In the genomic region with DNA sequence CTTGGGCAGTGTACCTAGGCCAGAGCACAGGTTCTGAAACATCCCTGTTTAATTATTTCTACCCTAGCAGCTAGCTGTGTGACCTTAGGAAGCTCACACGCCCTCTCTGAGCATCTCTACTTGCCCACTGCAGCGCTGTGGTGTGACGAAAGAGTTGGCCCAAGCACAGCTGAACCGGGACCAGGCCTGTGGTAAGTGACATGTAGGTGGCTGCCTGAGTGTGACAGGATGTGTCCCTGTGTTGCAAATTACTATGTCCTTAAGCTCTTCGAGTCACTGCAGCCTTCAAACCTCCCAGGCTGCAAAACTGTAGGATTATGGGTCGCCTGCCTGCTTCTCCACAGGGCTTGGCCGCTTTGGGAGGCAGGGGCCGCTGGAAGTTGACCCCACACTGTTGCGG, we compare ENCODE assay signal across 33 mouse cellular contexts. TPM values are rescaled to one million over a fixed set of nuclear protein-coding genes. Genes with fewer than 3 reads are reported as not detected.
"Had no signal": no experiment of that assay in that cellular context is flagged by ENCODE, and none has a peak within 500 bp of the region (broad histone marks: within the 10 kb centered on the region; RNA-seq: fewer than 3 reads in every experiment).

No protein-coding gene starts in this region.

- H3K4me1 ChIP-seq: liver, embryonic 13.5 days; midbrain, embryonic 10.5 days; midbrain, embryonic 13.5 days; neural tube, embryonic 12.5 days; neural tube, embryonic 15.5 days had no signal

- DNase-seq: kidney, adult 18-20 months; kidney, adult 9 months; kidney, postnatal 14 days; layer of hippocampus, adult 9-11 months; liver, embryonic 13.5 days; lung, adult 2 months; lung, postnatal 14 days; lung, postnatal 4 days; right cerebral cortex, adult 18-20 months; right cerebral cortex, postnatal 14 days; right cerebral cortex, postnatal 4 days; thymus, adult 18-20 months; thymus, postnatal 36 days had no signal

- ATAC-seq: intestine, embryonic 16.5 days; midbrain, embryonic 13.5 days had no signal

- H3K9me3 ChIP-seq: liver, embryonic 13.5 days; midbrain, embryonic 10.5 days; midbrain, embryonic 13.5 days; neural tube, embryonic 12.5 days; neural tube, embryonic 15.5 days had no signal

- H3K27me3 ChIP-seq: liver, embryonic 13.5 days; midbrain, embryonic 13.5 days; neural tube, embryonic 12.5 days; neural tube, embryonic 15.5 days had no signal

- H3K4me3 ChIP-seq: layer of hippocampus, adult 2 months; liver, embryonic 13.5 days; midbrain, embryonic 10.5 days; midbrain, embryonic 13.5 days; neural tube, embryonic 12.5 days; neural tube, embryonic 15.5 days had no signal

- H3K36me3 ChIP-seq: liver, embryonic 13.5 days; midbrain, embryonic 10.5 days; midbrain, embryonic 13.5 days; neural tube, embryonic 12.5 days; neural tube, embryonic 15.5 days had no signal

RNA-seq across cellular contexts. Expression of a gene that starts 9.1 kb away (rescaled TPM):
- polyA plus RNA-seq: limb, embryonic 11.5 days; liver, embryonic 13.5 days; lung, embryonic 16.5 days; midbrain, embryonic 10.5 days; midbrain, embryonic 13.5 days; neural tube, embryonic 12.5 days; neural tube, embryonic 15.5 days; stomach, embryonic 14.5 days; testis, adult 2 months had no signal

RNA-seq across cellular contexts. Expression of a gene that starts 16.2 kb away (rescaled TPM):
- total RNA-seq: layer of hippocampus, adult 2 months; layer of hippocampus, postnatal 25 days; left cerebral cortex, adult 18-20 months; left cerebral cortex, postnatal 25 days; liver, adult 2 months; megakaryocyte progenitor cell, adult 5-6 weeks had no signal
- polyA plus RNA-seq: intestine, embryonic 16.5 days; kidney, embryonic 16.5 days; large intestine, adult 2 months; limb, embryonic 11.5 days; limb, embryonic 14.5 days; liver, adult 2 months; liver, embryonic 13.5 days; liver, embryonic 16.5 days; lung, adult 2 months; lung, embryonic 16.5 days; midbrain, embryonic 10.5 days; midbrain, embryonic 13.5 days; neural tube, embryonic 12.5 days; neural tube, embryonic 15.5 days; stomach, embryonic 14.5 days; testis, adult 2 months; urinary bladder, adult 2 months had no signal

RNA-seq across cellular contexts. Expression of a gene that starts 26.6 kb away (rescaled TPM):
- total RNA-seq: layer of hippocampus, adult 2 months; layer of hippocampus, postnatal 25 days; liver, adult 2 months; megakaryocyte progenitor cell, adult 5-6 weeks had no signal
- polyA plus RNA-seq: liver, adult 2 months; liver, embryonic 13.5 days; liver, embryonic 16.5 days; neural tube, embryonic 15.5 days; testis, adult 2 months had no signal

RNA-seq across cellular contexts. Expression of a gene that starts 29.8 kb away (rescaled TPM):
- total RNA-seq: layer of hippocampus, adult 2 months; layer of hippocampus, postnatal 25 days; left cerebral cortex, adult 18-20 months; left cerebral cortex, postnatal 25 days; liver, adult 2 months; megakaryocyte progenitor cell, adult 5-6 weeks had no signal
- polyA plus RNA-seq: intestine, embryonic 16.5 days; kidney, embryonic 16.5 days; large intestine, adult 2 months; limb, embryonic 11.5 days; limb, embryonic 14.5 days; liver, adult 2 months; liver, embryonic 13.5 days; liver, embryonic 16.5 days; lung, adult 2 months; lung, embryonic 16.5 days; midbrain, embryonic 10.5 days; midbrain, embryonic 13.5 days; neural tube, embryonic 12.5 days; neural tube, embryonic 15.5 days; stomach, embryonic 14.5 days; testis, adult 2 months; urinary bladder, adult 2 months had no signal

RNA-seq across cellular contexts. Expression of a gene that starts 54.1 kb away (rescaled TPM):
- total RNA-seq: layer of hippocampus, adult 2 months; layer of hippocampus, postnatal 25 days; left cerebral cortex, adult 18-20 months; left cerebral cortex, postnatal 25 days; liver, adult 2 months; megakaryocyte progenitor cell, adult 5-6 weeks had no signal
- polyA plus RNA-seq: intestine, embryonic 16.5 days; kidney, embryonic 16.5 days; large intestine, adult 2 months; limb, embryonic 11.5 days; limb, embryonic 14.5 days; liver, adult 2 months; liver, embryonic 13.5 days; liver, embryonic 16.5 days; lung, adult 2 months; midbrain, embryonic 10.5 days; midbrain, embryonic 13.5 days; neural tube, embryonic 12.5 days; neural tube, embryonic 15.5 days; stomach, embryonic 14.5 days; testis, adult 2 months; urinary bladder, adult 2 months had no signal
